Mouse (Mus musculus): ENCODE results near the gene Pou5f1.

- TF ChIP-seq GATA1 (IDR thresholded peaks at IDR 0.05; ENCODE audit: borderline replicate concordance, low read length): no peak
- TF ChIP-seq FLI1 (IDR thresholded peaks at IDR 0.05; ENCODE audit: low read length): no peak
Observed at GRCm38 (mm10) chr17:35503849-35504248, 2.0 kb upstream of the Pou5f1 start.

All from megakaryocyte, embryonic 14.5 days (primary cell).